Mouse (Mus musculus): ENCODE measurements around the gene Heatr6. TPM values are rescaled to one million over a fixed set of nuclear protein-coding genes. Genes with fewer than 3 reads are reported as not detected.

Gene Heatr6
- 12.9 and 15.2 TPM in 2 replicates for polyA plus RNA-seq (2015; fragmentation: Nextera tagmentation; extraction: Ambion mirVana)

- Histone ChIP-seq H3K9ac (peak within 1 kb of the TSS; percentile 90), H3K9me3 (no peaks in the 10 kb centered on the region), H3K27me3 (replicated peaks) (peaks cover 29% of the 10 kb centered on the region), H3K4me2 (peak within 1 kb of the TSS; percentile 75), H3K27ac (replicated peaks) (peak within 1 kb of the TSS; percentile 83), H3K4me3 (peak within 1 kb of the TSS; percentile 95), H3K36me3 (peaks cover 29% of the 10 kb centered on the region), H3K4me1 (peaks cover 18% of the 10 kb centered on the region)
- 1% methylated on average over 47 of the region's 47 CpGs for WGBS
- ATAC-seq (ENCODE audit: extremely low read depth, insufficient number of reproducible peaks, low FRiP score, low TSS enrichment) = peak; percentile 71
These were observed at the start of gene Heatr6 for GRCm38 (mm10) chr11:83753581-83754181. Heatr6 (plus strand) TSS chr11:83753696.

GRCm38 (mm10) chr11:83703705-83704104 lies 49.8 kb upstream of the Heatr6 start, which contains the start of gene Wfdc17:
Wfdc17 (plus strand) TSS chr11:83703991.
- ATAC-seq (ENCODE audit: extremely low read depth, insufficient number of reproducible peaks, low FRiP score, low TSS enrichment) = no peak
- Histone ChIP-seq H3K9ac (no peak within 1 kb of the TSS), H3K27ac (replicated peaks) (no peak within 1 kb of the TSS), H3K4me2 (no peak within 1 kb of the TSS), H3K4me3 (no peak within 1 kb of the TSS), H3K36me3 (no peaks in the 10 kb centered on the region), H3K4me1 (no peaks in the 10 kb centered on the region), H3K9me3 (no peaks in the 10 kb centered on the region), H3K27me3 (replicated peaks) (peaks cover 12% of the 10 kb centered on the region; the same call in 1 of the 2 replicates)
- 48% methylated on average over 1 of the region's 1 CpGs for WGBS

GRCm38 (mm10) chr11:83708715-83709114 lies 44.8 kb upstream of the Heatr6 start, which contains the start of gene Wfdc18:
Wfdc18 (plus strand) TSS chr11:83709015.
- 70% methylated on average over 4 of the region's 4 CpGs for WGBS
- Histone ChIP-seq H3K4me2 (no peak within 1 kb of the TSS), H3K36me3 (no peaks in the 10 kb centered on the region), H3K4me1 (no peaks in the 10 kb centered on the region), H3K27ac (replicated peaks) (no peak within 1 kb of the TSS), H3K9me3 (no peaks in the 10 kb centered on the region), H3K4me3 (no peak within 1 kb of the TSS), H3K27me3 (replicated peaks) (peaks cover 5% of the 10 kb centered on the region), H3K9ac (no peak within 1 kb of the TSS)
- ATAC-seq (ENCODE audit: extremely low read depth, insufficient number of reproducible peaks, low FRiP score, low TSS enrichment) = no peak

GRCm38 (mm10) chr11:83709683-83710082 lies 43.8 kb upstream of the Heatr6 start:
- Histone ChIP-seq H3K27ac (replicated peaks) (no peak overlapping the region), H3K36me3 (no peaks in the 10 kb centered on the region), H3K4me2 (no peak overlapping the region), H3K4me3 (no peak overlapping the region), H3K9me3 (no peaks in the 10 kb centered on the region), H3K9ac (no peak overlapping the region), H3K4me1 (no peaks in the 10 kb centered on the region), H3K27me3 (replicated peaks) (peaks cover 5% of the 10 kb centered on the region)
- no peak for ATAC-seq (ENCODE audit: extremely low read depth, insufficient number of reproducible peaks, low FRiP score, low TSS enrichment)
- 78% methylated on average over 5 of the region's 5 CpGs for WGBS

- Histone ChIP-seq H3K4me1 (no peaks in the 10 kb centered on the region), H3K4me2 (no peak overlapping the region), H3K27ac (replicated peaks) (no peak overlapping the region), H3K36me3 (no peaks in the 10 kb centered on the region), H3K9me3 (no peaks in the 10 kb centered on the region), H3K9ac (no peak overlapping the region), H3K27me3 (replicated peaks) (no peaks in the 10 kb centered on the region; the same call in none of the 2 replicates), H3K4me3 (no peak overlapping the region)
- WGBS = 71% methylated on average over 1 of the region's 1 CpGs
- ATAC-seq (ENCODE audit: extremely low read depth, insufficient number of reproducible peaks, low FRiP score, low TSS enrichment) = no peak
These were observed 40.8 kb upstream of the Heatr6 start for GRCm38 (mm10) chr11:83712671-83713070.

- H3K4me1 ChIP-seq = no peaks in the 10 kb centered on the region
- H3K27ac ChIP-seq (replicated peaks) = no peak overlapping the region
- no peak overlapping the region for H3K9ac ChIP-seq
- 84% methylated on average over 2 of the region's 2 CpGs for WGBS
- H3K36me3 ChIP-seq = no peaks in the 10 kb centered on the region
- no peak for ATAC-seq (ENCODE audit: extremely low read depth, insufficient number of reproducible peaks, low FRiP score, low TSS enrichment)
- no peaks in the 10 kb centered on the region for H3K9me3 ChIP-seq
- H3K27me3 ChIP-seq (replicated peaks) = no peaks in the 10 kb centered on the region; the same call in 1 of the 2 replicates
- H3K4me3 ChIP-seq = no peak overlapping the region
- no peak overlapping the region for H3K4me2 ChIP-seq
These were observed 39.6 kb upstream of the Heatr6 start for GRCm38 (mm10) chr11:83713925-83714324.

- H3K4me2 ChIP-seq = no peak overlapping the region
- no peak overlapping the region for H3K27ac ChIP-seq (replicated peaks)
- no peak overlapping the region for H3K4me3 ChIP-seq
- H3K9me3 ChIP-seq = no peaks in the 10 kb centered on the region
- no peaks in the 10 kb centered on the region for H3K4me1 ChIP-seq
- no peaks in the 10 kb centered on the region for H3K27me3 ChIP-seq (replicated peaks)
- ATAC-seq (ENCODE audit: extremely low read depth, insufficient number of reproducible peaks, low FRiP score, low TSS enrichment) = no peak
- whole genome bisulfite sequencing = 79% methylated on average over 6 of the region's 6 CpGs
- no peaks in the 10 kb centered on the region for H3K36me3 ChIP-seq
- H3K9ac ChIP-seq = no peak overlapping the region
These were observed 36.3 kb upstream of the Heatr6 start for GRCm38 (mm10) chr11:83717042-83717665.

- no peaks in the 10 kb centered on the region for H3K27me3 ChIP-seq (replicated peaks)
These were observed 32.7 kb upstream of the Heatr6 start for GRCm38 (mm10) chr11:83720766-83721165.

GRCm38 (mm10) chr11:83728757-83729432 lies 24.6 kb upstream of the Heatr6 start:
- Histone ChIP-seq H3K4me2 (no peak overlapping the region), H3K9ac (no peak overlapping the region), H3K9me3 (0 out of 2 replicates have a peak, but pooled peaks cover 2% of the 10 kb centered on the region), H3K27me3 (replicated peaks) (no peaks in the 10 kb centered on the region), H3K27ac (replicated peaks) (no peak overlapping the region), H3K4me3 (no peak overlapping the region), H3K4me1 (no peaks in the 10 kb centered on the region), H3K36me3 (no peaks in the 10 kb centered on the region)
- ATAC-seq (ENCODE audit: extremely low read depth, insufficient number of reproducible peaks, low FRiP score, low TSS enrichment) = no peak
- 41% methylated on average over 3 of the region's 3 CpGs for WGBS

More at GRCm38 (mm10) chr11:83720766-83721165, 32.7 kb upstream of the Heatr6 start:
- Histone ChIP-seq H3K36me3 (no peaks in the 10 kb centered on the region), H3K4me3 (no peak overlapping the region), H3K9me3 (no peaks in the 10 kb centered on the region), H3K9ac (no peak overlapping the region), H3K4me2 (no peak overlapping the region), H3K27ac (replicated peaks) (no peak overlapping the region), H3K4me1 (no peaks in the 10 kb centered on the region)
- no peak for ATAC-seq (ENCODE audit: extremely low read depth, insufficient number of reproducible peaks, low FRiP score, low TSS enrichment)

GRCm38 (mm10) chr11:83731116-83731515 lies 22.4 kb upstream of the Heatr6 start:
- no peak for ATAC-seq (ENCODE audit: extremely low read depth, insufficient number of reproducible peaks, low FRiP score, low TSS enrichment)

GRCm38 (mm10) chr11:83733071-83733640 lies 20.3 kb upstream of the Heatr6 start:
- 69% methylated on average over 5 of the region's 5 CpGs for WGBS
- no peak overlapping the region for H3K4me2 ChIP-seq
- H3K9me3 ChIP-seq = 0 out of 2 replicates have a peak, but pooled peaks cover 5% of the 10 kb centered on the region
- no peaks in the 10 kb centered on the region for H3K36me3 ChIP-seq
- peaks cover 5% of the 10 kb centered on the region; the same call in 1 of the 2 replicates for H3K27me3 ChIP-seq (replicated peaks)
- H3K4me3 ChIP-seq = no peak overlapping the region
- no peak overlapping the region for H3K9ac ChIP-seq
- H3K4me1 ChIP-seq = no peaks in the 10 kb centered on the region
- no peak overlapping the region for H3K27ac ChIP-seq (replicated peaks)
- ATAC-seq (ENCODE audit: extremely low read depth, insufficient number of reproducible peaks, low FRiP score, low TSS enrichment) = no peak

More at GRCm38 (mm10) chr11:83731116-83731515, 22.4 kb upstream of the Heatr6 start:
- WGBS = 57% methylated on average over 1 of the region's 1 CpGs
- Histone ChIP-seq H3K9ac (no peak overlapping the region), H3K4me1 (no peaks in the 10 kb centered on the region), H3K4me2 (no peak overlapping the region), H3K9me3 (0 out of 2 replicates have a peak, but pooled peaks cover 5% of the 10 kb centered on the region), H3K27ac (replicated peaks) (no peak overlapping the region), H3K4me3 (no peak overlapping the region), H3K36me3 (no peaks in the 10 kb centered on the region), H3K27me3 (replicated peaks) (0 out of 2 replicates have a peak, but pooled peaks cover 1% of the 10 kb centered on the region)
